Mouse (Mus musculus) kidney, adult 2 months (tissue): ENCODE results near the gene Nmnat2.

Source experiments
- CTCF ChIP-seq: fragments of 200-500 bp; conservative IDR thresholded peaks from 2 replicates; pipeline ENCODE4 v1.5.1; 2011; ENCODE audit warnings: low read depth, mild to moderate bottlenecking, control low read depth, low read length, moderate library complexity, mixed read lengths; ENCODE audit not compliant: insufficient read depth, insufficient read length
- POLR2A ChIP-seq: fragments of 200-500 bp; IDR thresholded peaks from one replicate; pipeline ENCODE4 v1.6.1; 2011; ENCODE audit warnings: low read depth, low read length, control low read depth

GRCm38 (mm10) chr1:153035328-153035944, 80.6 kb downstream of the Nmnat2 start:
- TF ChIP-seq CTCF = peak; percentile 67
- no peak for TF ChIP-seq POLR2A
